ENCODE assay signal across 10 mouse cellular contexts in genomic region chr17:36035010-36035638, GRCm38 (mm10). TPM values are rescaled to one million over a fixed set of nuclear protein-coding genes. Genes with fewer than 3 reads are reported as not detected.
DNase-seq lines count a peak whose midpoint lies in the region; ATAC-seq and TF ChIP-seq lines count a peak whose summit lies in the region.
"Not testable (repeated sequence)": the region's sequence is repeated elsewhere in the genome, so short reads cannot be mapped to it uniquely, and the experiment has no call there.
"Had no signal": no experiment of that assay in that cellular context is flagged by ENCODE, and none has a peak within 500 bp of the region (broad histone marks: within the 10 kb centered on the region; RNA-seq: fewer than 3 reads in every experiment).

No protein-coding gene starts in this region.

- not testable (repeated sequence) for H3K4me1 ChIP-seq in kidney, postnatal 0 days (replicated peaks; ENCODE audit: insufficient read depth, low read length); liver, embryonic 11.5 days (replicated peaks; ENCODE audit: control insufficient read depth, insufficient read depth, low read length); midbrain, embryonic 14.5 days (ENCODE audit: control insufficient read depth, insufficient read depth, low read length)

- not testable (repeated sequence) for H3K9ac ChIP-seq in kidney, postnatal 0 days (ENCODE audit: low read depth, low read length); liver, embryonic 11.5 days (ENCODE audit: low read depth, low read length); midbrain, embryonic 14.5 days (replicated peaks; ENCODE audit: low read length)

- peak; percentile 78 for DNase-seq in adrenal gland, postnatal 10 days
- DNase-seq in embryo, embryonic 11 days, result peak; percentile 42
- DNase-seq in heart, postnatal 10 days, result peak; percentile 71 to 76
- peak; percentile 67 for DNase-seq in kidney, postnatal 0 days (ENCODE audit: low spot score)
- not testable (repeated sequence) for DNase-seq in liver, embryonic 11.5 days (ENCODE audit: low spot score)
- DNase-seq in midbrain, embryonic 14.5 days, result peak; percentile 65
- peak; percentile 45 for DNase-seq in spleen, adult 12 weeks (ENCODE audit: low spot score)
- peak; percentile 72 for DNase-seq in yolk sac, embryonic 10.5 days (ENCODE audit: low spot score)

- intact Hi-C loops in heart, postnatal 10 days (cut with DNase I), result loop anchor here (1.0 kb wide), 1 partner anchor 38 kb away; no protein-coding TSS in a partner anchor

- peak; percentile 64 for TF ChIP-seq CTCF in kidney, postnatal 0 days (IDR thresholded peaks at IDR 0.05; ENCODE audit: low read depth)

- ATAC-seq in kidney, postnatal 0 days (replicated peaks; ENCODE audit: low FRiP score, low read depth), result peak; percentile 53
- peak; percentile 49 for ATAC-seq in liver, embryonic 11.5 days (replicated peaks; ENCODE audit: low FRiP score)
- not testable (repeated sequence) for ATAC-seq in midbrain, embryonic 14.5 days (ENCODE audit: low FRiP score, low TSS enrichment)

- not testable (repeated sequence) for H3K9me3 ChIP-seq in kidney, postnatal 0 days (replicated peaks; ENCODE audit: low read length); liver, embryonic 11.5 days (ENCODE audit: control insufficient read depth, low read length); midbrain, embryonic 14.5 days (ENCODE audit: control insufficient read depth, low read length)

- H3K27ac ChIP-seq in kidney, postnatal 0 days; midbrain, embryonic 14.5 days (replicated peaks; ENCODE audit: low read depth, low read length): not testable (repeated sequence)
- 0 out of 2 replicates have a peak overlapping the region, but pooled peaks have one; percentile 19 for H3K27ac ChIP-seq in liver, embryonic 11.5 days (ENCODE audit: low read depth, low read length)

- not testable (repeated sequence) for H3K36me3 ChIP-seq in kidney, postnatal 0 days (ENCODE audit: insufficient read depth, low read length); liver, embryonic 11.5 days (ENCODE audit: control insufficient read depth, insufficient read depth, low read length); midbrain, embryonic 14.5 days (ENCODE audit: control insufficient read depth, insufficient read depth, low read length)

- H3K27me3 ChIP-seq in kidney, postnatal 0 days (ENCODE audit: insufficient read depth, low read length); liver, embryonic 11.5 days (replicated peaks; ENCODE audit: control insufficient read depth, insufficient read depth, low read length); midbrain, embryonic 14.5 days (ENCODE audit: control insufficient read depth, insufficient read depth, low read length): not testable (repeated sequence)

- not testable (repeated sequence) for H3K4me2 ChIP-seq in kidney, postnatal 0 days (ENCODE audit: low read length); liver, embryonic 11.5 days; midbrain, embryonic 14.5 days (ENCODE audit: low read length)

- H3K4me3 ChIP-seq in kidney, postnatal 0 days (replicated peaks; ENCODE audit: low read depth, low read length); liver, embryonic 11.5 days (ENCODE audit: low read depth, low read length); midbrain, embryonic 14.5 days (replicated peaks; ENCODE audit: low read depth, low read length): not testable (repeated sequence)

- 41% methylated on average over 3 of the region's 3 CpGs for WGBS in kidney, postnatal 0 days
- WGBS in liver, embryonic 11.5 days, result 25% methylated on average over 3 of the region's 3 CpGs
- 41% methylated on average over 3 of the region's 3 CpGs for WGBS in midbrain, embryonic 14.5 days

RNA-seq across cellular contexts. Expression of gene H2-T23, which starts 2.5 kb away (rescaled TPM):
- total RNA-seq in adrenal gland, postnatal 10 days (2021), result 10 to 100 TPM; 55.7 to 82.7 TPM
- 10 to 100 TPM; 16.6 TPM for total RNA-seq in heart, postnatal 10 days (2021)
- polyA plus RNA-seq in kidney, postnatal 0 days (2015; fragmentation: Nextera tagmentation; extraction: Ambion mirVana), result 14.2 and 16.1 TPM in 2 replicates
- 15.9 and 16.1 TPM in 2 replicates for polyA plus RNA-seq in liver, embryonic 11.5 days (2014; fragmentation: Nextera tagmentation; extraction: Ambion mirVana)
- polyA plus RNA-seq in midbrain, embryonic 14.5 days (2014; fragmentation: Nextera tagmentation; extraction: Ambion mirVana), result 4.4 TPM in 2 replicates

RNA-seq across cellular contexts. Expression of gene H2-T22, which starts 7.4 kb away (rescaled TPM):
- 10 to 100 TPM; 23.5 to 25.4 TPM for total RNA-seq in adrenal gland, postnatal 10 days (2021)
- 10 to 100 TPM; 11.0 to 11.8 TPM for total RNA-seq in heart, postnatal 10 days (2021)
- 16.4 and 18.6 TPM in 2 replicates for polyA plus RNA-seq in kidney, postnatal 0 days (2015; fragmentation: Nextera tagmentation; extraction: Ambion mirVana)
- 9.5 and 10.2 TPM in 2 replicates for polyA plus RNA-seq in liver, embryonic 11.5 days (2014; fragmentation: Nextera tagmentation; extraction: Ambion mirVana)
- 4.8 and 7.5 TPM in 2 replicates for polyA plus RNA-seq in midbrain, embryonic 14.5 days (2014; fragmentation: Nextera tagmentation; extraction: Ambion mirVana)

RNA-seq across cellular contexts. Expression of gene Gm6034, which starts 7.6 kb away (rescaled TPM):
- not detected for total RNA-seq in adrenal gland, postnatal 10 days (2021)
- total RNA-seq in heart, postnatal 10 days (2021), result under 1 TPM in 1 of 2 experiments, not detected in 1; 0.15 TPM
- not detected in 2 replicates for polyA plus RNA-seq in kidney, postnatal 0 days (2015; fragmentation: Nextera tagmentation; extraction: Ambion mirVana)
- polyA plus RNA-seq in liver, embryonic 11.5 days (2014; fragmentation: Nextera tagmentation; extraction: Ambion mirVana), result not detected in 2 replicates
- polyA plus RNA-seq in midbrain, embryonic 14.5 days (2014; fragmentation: Nextera tagmentation; extraction: Ambion mirVana), result not detected in 2 replicates
- polyA plus RNA-seq: hindbrain, embryonic 16.5 days; midbrain, embryonic 15.5 days had no signal

RNA-seq across cellular contexts. Expression of gene H2-T24, which starts 14.8 kb away (rescaled TPM):
- total RNA-seq in adrenal gland, postnatal 10 days (2021), result 1 to 10 TPM; 2.9 to 3.9 TPM
- total RNA-seq in heart, postnatal 10 days (2021), result 1 to 10 TPM; 2.2 to 3.3 TPM
- 1.3 and 1.7 TPM in 2 replicates for polyA plus RNA-seq in kidney, postnatal 0 days (2015; fragmentation: Nextera tagmentation; extraction: Ambion mirVana)
- 3.1 and 3.5 TPM in 2 replicates for polyA plus RNA-seq in liver, embryonic 11.5 days (2014; fragmentation: Nextera tagmentation; extraction: Ambion mirVana)
- 7.4 and 9.8 TPM in 2 replicates for polyA plus RNA-seq in midbrain, embryonic 14.5 days (2014; fragmentation: Nextera tagmentation; extraction: Ambion mirVana)

RNA-seq across cellular contexts. Expression of gene Gm11127, which starts 23.0 kb away (rescaled TPM):
- total RNA-seq in adrenal gland, postnatal 10 days (2021), result 1 to 10 TPM; 2.4 to 2.5 TPM
- 1 to 10 TPM; 2.1 to 2.4 TPM for total RNA-seq in heart, postnatal 10 days (2021)
- polyA plus RNA-seq in kidney, postnatal 0 days (2015; fragmentation: Nextera tagmentation; extraction: Ambion mirVana), result 0.13 and 0.22 TPM in 2 replicates
- polyA plus RNA-seq in liver, embryonic 11.5 days (2014; fragmentation: Nextera tagmentation; extraction: Ambion mirVana), result not detected in 2 replicates
- not detected in 2 replicates for polyA plus RNA-seq in midbrain, embryonic 14.5 days (2014; fragmentation: Nextera tagmentation; extraction: Ambion mirVana)
- polyA plus RNA-seq: hindbrain, embryonic 16.5 days; midbrain, embryonic 15.5 days had no signal
